Mouse (Mus musculus) thymus, postnatal 14 days (tissue): Measurements from ENCODE around the gene Yipf2.
A peak's percentile ranks its signal among the peaks of the same experiment; 100 is the strongest.
"Not testable (repeated sequence)": the region's sequence is repeated elsewhere in the genome, so short reads cannot be mapped to it uniquely, and the experiment has no call there.

Experiments used
- DNase-seq: peaks from one replicate; pipeline ENCODE4 v3.0.0; 2021

Gene Yipf2

GRCm38 (mm10) chr9:21594838-21595237 is 2.2 kb upstream of the Yipf2 start:
- DNase-seq = no peak

GRCm38 (mm10) chr9:21594350-21594749 is 1.7 kb upstream of the Yipf2 start:
- DNase-seq = not testable (repeated sequence)

- DNase-seq = peak; percentile 60
Measured at GRCm38 (mm10) chr9:21593122-21593721, 594 bp upstream of the Yipf2 start.

GRCm38 (mm10) chr9:21591831-21592702 is 561 bp downstream of the Yipf2 start:
- no peak for DNase-seq

GRCm38 (mm10) chr9:21591127-21591830 is 1.3 kb downstream of the Yipf2 start:
- DNase-seq = no peak

GRCm38 (mm10) chr9:21589538-21589937 is 3.1 kb downstream of the Yipf2 start:
- DNase-seq = no peak

GRCm38 (mm10) chr9:21588350-21588749 is 4.3 kb downstream of the Yipf2 start:
- DNase-seq = peak; percentile 3

- peak; percentile 3 for DNase-seq
Measured at GRCm38 (mm10) chr9:21587678-21588349, 4.8 kb downstream of the Yipf2 start.

- no peak for DNase-seq
Measured at GRCm38 (mm10) chr9:21585401-21585800, 7.2 kb downstream of the Yipf2 start.

GRCm38 (mm10) chr9:21578226-21578625 is 14.4 kb downstream of the Yipf2 start:
- DNase-seq = no peak

GRCm38 (mm10) chr9:21576286-21576685 is 16.3 kb downstream of the Yipf2 start:
- no peak for DNase-seq

GRCm38 (mm10) chr9:21575253-21575652 is 17.4 kb downstream of the Yipf2 start:
- no peak for DNase-seq

GRCm38 (mm10) chr9:21574012-21574801 is 18.4 kb downstream of the Yipf2 start:
- DNase-seq = no peak

GRCm38 (mm10) chr9:21568657-21569255 is 23.9 kb downstream of the Yipf2 start:
- no peak for DNase-seq

- no peak for DNase-seq
Measured at GRCm38 (mm10) chr9:21567051-21567450, 25.6 kb downstream of the Yipf2 start.

- DNase-seq = no peak
Measured at GRCm38 (mm10) chr9:21566538-21566937, 26.1 kb downstream of the Yipf2 start.

- no peak for DNase-seq
Measured at GRCm38 (mm10) chr9:21565004-21565586, 27.5 kb downstream of the Yipf2 start.

GRCm38 (mm10) chr9:21564420-21564819 is 28.2 kb downstream of the Yipf2 start:
- no peak for DNase-seq

- DNase-seq = no peak
Measured at GRCm38 (mm10) chr9:21559151-21559550, 33.5 kb downstream of the Yipf2 start.

GRCm38 (mm10) chr9:21558366-21558765 is 34.3 kb downstream of the Yipf2 start:
- no peak for DNase-seq

- DNase-seq = no peak
Measured at GRCm38 (mm10) chr9:21557556-21557955, 35.1 kb downstream of the Yipf2 start.
